Mouse (Mus musculus) cortical plate, adult 2 months (tissue): ENCODE measurements at regions not wholly inside any gene's neighbourhood (a gene's known extent, or its start where the extent isn't known, plus 50 kb on each side); places are given as distances from the start of the nearest gene placed in this dataset.

Experiments
- CTCF ChIP-seq: fragments of 200-500 bp; IDR thresholded peaks from 2 replicates; pipeline ENCODE4 v1.5.1; 2011; ENCODE audit warnings: mild to moderate bottlenecking, control low read depth, low read length; ENCODE audit not compliant: insufficient read depth; ENCODE audit errors: extremely low read depth
- POLR2A ChIP-seq: fragments of 200-500 bp; IDR thresholded peaks from 2 replicates; pipeline ENCODE4 v1.6.1; 2011; ENCODE audit warnings: mild to moderate bottlenecking, low read length, control low read depth; ENCODE audit not compliant: insufficient read depth; ENCODE audit errors: extremely low read depth

DNA sequence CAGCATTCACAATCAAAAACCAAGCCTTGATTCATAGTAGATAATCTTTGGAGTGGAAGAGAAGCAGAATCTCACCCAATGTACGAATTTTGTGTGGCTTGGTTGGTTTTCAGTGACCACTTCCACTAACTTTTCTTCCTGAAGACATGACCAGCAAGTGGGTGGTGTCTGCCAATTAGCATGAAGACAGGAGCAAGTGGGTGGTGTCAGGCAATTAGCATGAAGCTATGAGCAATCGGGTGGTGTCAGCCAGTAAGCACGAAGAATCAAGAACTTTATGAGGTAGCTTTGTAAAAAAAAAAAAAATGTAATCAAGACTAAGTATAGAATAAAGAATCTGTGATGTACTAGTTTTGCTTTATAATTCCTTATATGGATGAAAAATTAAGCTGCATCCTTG is 2319.2 kb upstream of the Gm7489 start:
- no peak for TF ChIP-seq POLR2A
- TF ChIP-seq CTCF: no peak
